Mouse (Mus musculus) ovary, postnatal 14 days (tissue): ENCODE results near the gene Gm21981.
"Not testable (repeated sequence)": the region's sequence is repeated elsewhere in the genome, so short reads cannot be mapped to it uniquely, and the experiment has no call there.

Experiments
- DNase-seq: peaks from one replicate; pipeline ENCODE4 v3.0.0; 2022; ENCODE audit warnings: low spot score

Gene Gm21981

GRCm38 (mm10) chr17:47664474-47664873 lies 29.8 kb downstream of the Gm21981 start:
- DNase-seq: no peak

DNA sequence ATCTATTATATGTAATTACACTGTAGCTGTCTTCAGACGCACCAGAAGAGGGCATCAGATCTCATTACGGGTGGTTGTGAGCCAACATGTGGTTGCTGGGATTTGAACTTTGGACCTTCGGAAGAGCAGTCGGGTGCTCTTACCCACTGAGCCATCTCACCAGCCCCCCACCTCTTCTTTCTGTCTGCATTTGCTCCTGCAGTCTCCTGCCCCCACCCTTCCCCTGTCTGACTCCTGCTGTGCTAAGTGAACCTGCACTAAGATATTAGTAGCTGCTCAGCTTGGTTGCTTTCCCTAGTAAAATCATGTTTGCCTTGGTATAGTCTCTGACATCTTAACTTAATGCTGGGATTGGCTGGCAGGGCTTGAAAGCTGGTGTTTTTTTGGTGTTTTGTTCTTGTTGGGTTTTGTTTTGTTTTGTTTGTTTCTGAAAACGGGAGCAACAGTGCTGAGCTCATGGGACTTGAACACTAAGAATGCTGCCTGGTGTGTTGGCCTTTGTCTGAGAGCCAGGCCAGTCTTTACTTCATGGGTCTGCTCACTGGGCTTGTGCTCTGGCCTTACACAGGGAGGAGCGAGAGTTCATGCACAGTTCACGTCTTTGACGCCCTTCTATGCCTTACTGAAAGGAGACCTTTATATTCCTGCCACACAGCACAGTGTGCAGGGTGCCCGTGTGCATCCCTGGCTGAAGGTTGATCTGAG lies 31.1 kb downstream of the Gm21981 start:
- DNase-seq: no peak

GRCm38 (mm10) chr17:47658741-47659243 lies 35.5 kb downstream of the Gm21981 start:
- no peak for DNase-seq

DNA sequence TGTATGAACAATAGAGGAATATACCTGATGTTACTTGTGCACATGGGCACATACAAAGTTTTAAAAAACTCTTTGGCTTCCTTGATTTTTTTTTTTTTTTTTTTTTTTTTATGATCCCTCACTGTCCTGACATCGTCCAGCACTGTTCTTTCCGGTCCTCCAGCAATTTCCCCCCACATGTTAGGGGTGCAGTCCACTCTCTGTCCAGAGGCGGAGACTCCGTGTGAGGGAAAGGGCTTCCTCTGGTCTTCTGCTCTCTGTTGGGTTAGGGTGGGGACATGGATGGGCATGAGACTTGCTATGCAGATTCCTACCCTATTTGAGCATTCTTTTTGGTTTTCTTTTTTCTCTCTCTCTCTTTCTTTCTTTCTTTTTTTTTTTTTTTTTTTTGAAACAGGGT lies 36.4 kb downstream of the Gm21981 start:
- no peak for DNase-seq

GRCm38 (mm10) chr17:47655697-47656096 lies 38.6 kb downstream of the Gm21981 start:
- DNase-seq: no peak

GRCm38 (mm10) chr17:47654346-47654745 lies 39.9 kb downstream of the Gm21981 start:
- DNase-seq: not testable (repeated sequence)

DNA sequence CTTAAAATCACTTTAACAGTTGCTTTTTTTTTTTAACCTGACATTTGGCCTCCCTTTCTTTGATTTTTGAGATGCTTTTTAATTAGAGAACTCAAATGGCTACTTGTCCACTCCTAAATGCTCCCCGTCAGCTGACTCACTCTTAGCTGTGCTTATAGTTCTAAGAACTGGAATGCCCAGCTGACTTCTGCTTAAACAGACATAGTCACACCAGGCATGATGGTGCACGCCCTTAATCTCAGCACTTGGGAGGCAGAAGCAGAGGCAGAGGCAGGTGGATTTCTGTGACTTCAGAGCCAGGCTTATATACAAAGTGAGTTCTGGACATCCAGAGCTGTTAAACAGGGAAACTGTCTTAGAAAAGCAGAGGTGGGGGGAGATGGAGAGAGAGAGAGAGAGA lies 42.3 kb downstream of the Gm21981 start:
- DNase-seq: no peak

- DNase-seq: no peak
These were observed 45.3 kb downstream of the Gm21981 start for GRCm38 (mm10) chr17:47648966-47649365.

DNA sequence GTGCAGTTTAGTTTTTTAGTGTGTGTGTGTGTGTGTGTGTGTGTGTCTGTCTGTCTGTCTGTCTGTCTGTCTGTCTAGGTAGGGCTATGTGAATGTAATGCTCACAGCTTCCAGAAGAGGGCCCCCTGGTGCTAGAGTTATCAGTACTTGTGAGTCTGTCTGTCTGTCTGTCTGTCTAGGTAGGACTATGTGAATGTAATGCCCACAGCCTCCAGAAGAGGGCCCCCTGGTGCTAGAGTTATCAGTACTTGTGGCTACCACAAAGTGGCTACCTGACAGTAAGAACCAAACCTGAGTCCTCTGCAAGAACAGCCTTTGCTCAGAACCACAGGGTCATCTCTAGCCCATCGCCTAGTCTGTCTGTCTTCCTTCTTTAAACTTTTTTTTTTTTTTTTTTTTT lies 47.6 kb downstream of the Gm21981 start:
- DNase-seq: peak; percentile 53

DNA sequence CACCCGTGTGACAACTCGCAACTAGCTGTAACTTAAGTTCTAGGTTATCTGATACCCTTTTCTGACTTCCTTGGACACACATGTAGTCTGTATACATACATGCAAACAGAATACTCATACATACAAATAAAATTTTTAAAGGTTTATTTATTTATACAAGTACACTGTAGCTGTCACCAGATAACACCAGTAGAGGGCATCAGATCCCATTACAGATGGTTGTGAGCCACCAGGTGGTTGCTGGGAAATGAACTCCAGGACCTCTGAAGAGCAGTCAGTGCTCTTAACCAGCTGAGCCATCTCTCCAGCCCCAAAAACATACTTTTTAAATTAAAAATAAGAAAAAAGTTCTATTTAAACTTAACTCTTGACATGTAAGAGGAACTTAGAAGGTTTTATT lies 51.3 kb downstream of the Gm21981 start:
- no peak for DNase-seq
